Mouse (Mus musculus): ENCODE data around the gene Adgrl3.

DNA sequence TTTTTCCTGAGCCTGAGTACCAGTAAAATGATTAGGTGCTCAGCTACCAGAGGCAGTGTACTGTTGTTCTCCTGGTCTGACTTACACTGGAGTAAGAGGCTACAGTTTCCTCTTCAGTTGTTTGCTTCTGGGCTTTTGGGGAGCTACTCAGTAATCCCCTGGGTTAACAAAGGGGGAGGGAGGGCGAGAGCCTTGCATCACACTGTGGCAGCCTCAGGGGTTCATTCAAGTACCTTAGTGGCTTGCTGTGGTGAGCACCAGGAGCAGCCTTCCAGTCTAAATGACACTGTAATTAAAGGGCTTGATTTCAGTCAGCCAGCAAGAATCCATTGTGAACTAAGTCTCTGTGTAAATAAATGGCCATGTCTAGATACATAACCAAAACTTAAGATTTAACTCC is 324.4 kb downstream of the Adgrl3 start:
- TF ChIP-seq CTCF (IDR thresholded peaks at IDR 0.05; ENCODE audit: extremely low read depth, insufficient read depth, low read length) (no peak), POLR2A (IDR thresholded peaks at IDR 0.05; ENCODE audit: extremely low read depth, insufficient read depth, low read length) (no peak)
